Mouse (Mus musculus) liver, embryonic 15.5 days (tissue): ENCODE data around the gene Ccl2. TPM values are rescaled to one million over a fixed set of nuclear protein-coding genes. Genes with fewer than 3 reads are reported as not detected.

Experiments
- ATAC-seq: fragments of 200-750 bp; cut with Nextera tagmentation; 2 replicates; pipeline ENCODE4 v1.8.0; 2017; ENCODE audit warnings: moderate number of reproducible peaks, mild to moderate bottlenecking, moderate library complexity; ENCODE audit not compliant: insufficient read depth
- H3K27ac ChIP-seq: fragments of 300-500 bp; sonication (generic); replicated peaks from 2 replicates; pipeline ENCODE4 v1.5.1; 2015; ENCODE audit warnings: mild to moderate bottlenecking, inconsistent platforms
- H3K27me3 ChIP-seq: fragments of 300-500 bp; sonication (generic); 2 replicates; pipeline ENCODE4 v1.6.1; 2015; ENCODE audit warnings: mild to moderate bottlenecking, inconsistent platforms
- H3K36me3 ChIP-seq: fragments of 300-500 bp; sonication (generic); replicated peaks from 2 replicates; pipeline ENCODE4 v1.6.1; 2015; ENCODE audit warnings: moderate library complexity, mild to moderate bottlenecking, inconsistent platforms
- H3K4me1 ChIP-seq: fragments of 300-500 bp; sonication (generic); replicated peaks from 2 replicates; pipeline ENCODE4 v1.6.1; 2015; ENCODE audit warnings: inconsistent platforms
- H3K4me2 ChIP-seq: fragments of 300-500 bp; sonication (generic); 2 replicates; pipeline ENCODE4 v1.6.1; 2015; ENCODE audit warnings: moderate library complexity, mild to moderate bottlenecking, inconsistent platforms
- H3K4me3 ChIP-seq: fragments of 300-500 bp; sonication (generic); replicated peaks from 2 replicates; pipeline ENCODE4 v1.5.1; 2015; ENCODE audit warnings: mild to moderate bottlenecking, inconsistent platforms
- H3K9ac ChIP-seq: fragments of 300-500 bp; sonication (generic); 2 replicates; pipeline ENCODE4 v1.6.1; 2015; ENCODE audit warnings: moderate library complexity, mild to moderate bottlenecking, inconsistent platforms
- H3K9me3 ChIP-seq: fragments of 300-500 bp; sonication (generic); replicated peaks from 2 replicates; pipeline ENCODE4 v1.6.1; 2016; ENCODE audit warnings: inconsistent platforms
- WGBS: fragments of 180-500 bp; shearing (Covaris S2); methylation state at CpG from one replicate; pipeline ENCODE4 v1.1.7; 2015; ENCODE audit warnings: mixed read lengths; ENCODE audit not compliant: insufficient replicate concordance; 5-methylcytosine and 5-hydroxymethylcytosine counted together
- polyA plus RNA-seq: library from polyadenylated mRNA; unstranded; fragments of >200 nt; fragmentation: Nextera tagmentation; extraction: Ambion mirVana; gene quantifications from 2 replicates; pipeline ENCODE4 v1.2.1, GENCODE M21; 2015

Ccl2 gene
- polyA plus RNA-seq: 0.83 and 1.5 TPM in 2 replicates

DNA sequence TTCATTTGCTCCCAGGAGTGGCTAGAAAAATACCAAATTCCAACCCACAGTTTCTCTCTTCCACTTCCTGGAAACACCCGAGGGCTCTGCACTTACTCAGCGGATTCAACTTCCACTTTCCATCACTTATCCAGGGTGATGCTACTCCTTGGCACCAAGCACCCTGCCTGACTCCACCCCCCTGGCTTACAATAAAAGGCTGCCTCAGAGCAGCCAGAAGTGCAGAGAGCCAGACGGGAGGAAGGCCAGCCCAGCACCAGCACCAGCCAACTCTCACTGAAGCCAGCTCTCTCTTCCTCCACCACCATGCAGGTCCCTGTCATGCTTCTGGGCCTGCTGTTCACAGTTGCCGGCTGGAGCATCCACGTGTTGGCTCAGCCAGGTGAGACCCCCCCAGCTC, at the start of gene Ccl2:
Gene Ccl2, plus strand, starts transcription at position 216 of the 400 bp plus-strand sequence.
- Histone ChIP-seq H3K27me3 (no peaks in the 10 kb centered on the region), H3K27ac (no peak within 1 kb of the TSS), H3K4me3 (no peak within 1 kb of the TSS), H3K9me3 (no peaks in the 10 kb centered on the region), H3K9ac (no peak within 1 kb of the TSS), H3K4me1 (no peaks in the 10 kb centered on the region), H3K4me2 (no peak within 1 kb of the TSS), H3K36me3 (no peaks in the 10 kb centered on the region)
- no peak for ATAC-seq
- 19% methylated on average over 5 of the region's 5 CpGs for WGBS

DNA sequence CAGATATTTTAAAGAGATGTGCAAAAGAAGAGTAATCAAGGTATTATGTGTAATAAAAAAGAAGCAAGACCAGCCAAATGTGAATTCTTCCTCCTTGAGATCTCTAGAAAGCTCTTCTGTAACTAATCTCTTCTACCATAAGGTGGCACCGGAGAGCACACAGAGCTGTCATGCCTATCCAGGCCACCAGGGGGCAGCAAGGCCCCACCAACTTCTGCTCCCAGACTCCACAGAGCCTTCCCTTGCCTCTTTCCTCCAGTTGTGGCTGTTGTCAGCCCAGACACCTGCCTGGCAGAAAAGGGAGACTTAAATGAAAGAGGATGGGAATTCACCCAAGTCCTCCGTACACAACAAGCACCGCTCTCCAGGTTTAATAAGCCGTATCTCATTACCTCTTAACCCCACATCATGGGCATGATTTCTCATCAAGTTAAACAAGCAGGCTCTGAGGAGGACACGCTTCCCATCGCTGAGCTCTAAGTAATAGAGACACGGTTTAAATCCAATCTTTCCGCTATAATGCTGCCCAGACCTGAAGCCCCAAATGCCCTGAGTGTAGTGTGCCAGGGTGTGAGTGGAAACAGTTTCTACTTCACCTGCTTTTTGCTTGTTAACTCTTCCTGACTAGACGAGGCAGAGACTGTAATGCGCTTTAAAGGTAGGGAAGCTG, 39.1 kb upstream of the Ccl2 start:
- H3K27me3 ChIP-seq: no peaks in the 10 kb centered on the region
- H3K36me3 ChIP-seq: no peaks in the 10 kb centered on the region
- no peak overlapping the region for H3K9ac ChIP-seq
- ATAC-seq: no peak
- no peak overlapping the region for H3K27ac ChIP-seq
- no peak overlapping the region for H3K4me2 ChIP-seq
- H3K4me1 ChIP-seq: no peaks in the 10 kb centered on the region
- no peak overlapping the region for H3K4me3 ChIP-seq
- 53% methylated on average over 10 of the region's 10 CpGs for WGBS
- no peaks in the 10 kb centered on the region for H3K9me3 ChIP-seq

DNA sequence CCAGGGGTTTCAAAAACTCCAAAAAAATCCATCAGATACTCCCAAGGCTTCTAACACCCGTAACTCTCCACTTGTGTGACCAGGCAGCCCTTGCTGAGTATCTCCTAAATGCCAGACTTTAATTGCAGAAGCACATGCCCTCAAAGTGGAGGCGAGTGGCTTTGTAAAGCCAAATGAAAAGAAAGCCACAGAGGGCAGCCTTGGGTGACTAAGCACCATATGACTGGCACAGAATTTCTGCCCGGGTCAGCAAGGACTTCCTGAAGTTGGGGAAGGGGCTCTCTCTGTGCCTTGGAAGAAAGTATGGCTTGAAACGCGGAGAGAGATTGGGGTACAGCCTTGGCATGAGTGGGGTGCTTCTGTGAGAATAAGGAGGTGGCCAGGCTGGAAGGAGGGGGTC, 38.3 kb upstream of the Ccl2 start:
- ATAC-seq: no peak
- H3K4me3 ChIP-seq: no peak overlapping the region
- 53% methylated on average over 5 of the region's 5 CpGs for WGBS
- H3K4me2 ChIP-seq: no peak overlapping the region
- no peaks in the 10 kb centered on the region for H3K4me1 ChIP-seq
- no peaks in the 10 kb centered on the region for H3K36me3 ChIP-seq
- no peaks in the 10 kb centered on the region for H3K27me3 ChIP-seq
- H3K9me3 ChIP-seq: no peaks in the 10 kb centered on the region
- H3K9ac ChIP-seq: no peak overlapping the region
- no peak overlapping the region for H3K27ac ChIP-seq

DNA sequence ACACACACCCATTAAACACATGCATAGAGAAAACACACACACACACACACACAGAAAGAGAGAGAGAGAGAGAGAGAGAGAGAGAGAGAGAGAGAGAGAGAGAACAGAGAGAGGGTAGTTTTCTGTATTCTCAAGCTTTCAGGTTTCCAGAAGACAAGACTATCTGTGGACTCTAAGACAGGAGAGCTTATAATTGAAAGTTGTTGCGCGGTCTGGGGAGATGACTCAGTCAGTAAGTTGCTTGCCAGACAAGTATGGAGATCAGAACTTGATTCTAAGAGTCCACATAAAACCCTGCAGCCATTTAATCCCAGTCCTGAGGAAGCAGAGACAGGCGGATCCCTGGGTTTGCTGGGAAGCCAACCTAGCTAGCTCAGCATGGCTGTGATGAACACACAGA, 36.7 kb upstream of the Ccl2 start:
- Histone ChIP-seq H3K4me1 (no peaks in the 10 kb centered on the region), H3K9ac (no peak overlapping the region), H3K4me3 (no peak overlapping the region), H3K4me2 (no peak overlapping the region), H3K9me3 (no peaks in the 10 kb centered on the region), H3K36me3 (no peaks in the 10 kb centered on the region), H3K27me3 (no peaks in the 10 kb centered on the region), H3K27ac (no peak overlapping the region)
- 60% methylated on average over 3 of the region's 3 CpGs for WGBS
- no peak for ATAC-seq

DNA sequence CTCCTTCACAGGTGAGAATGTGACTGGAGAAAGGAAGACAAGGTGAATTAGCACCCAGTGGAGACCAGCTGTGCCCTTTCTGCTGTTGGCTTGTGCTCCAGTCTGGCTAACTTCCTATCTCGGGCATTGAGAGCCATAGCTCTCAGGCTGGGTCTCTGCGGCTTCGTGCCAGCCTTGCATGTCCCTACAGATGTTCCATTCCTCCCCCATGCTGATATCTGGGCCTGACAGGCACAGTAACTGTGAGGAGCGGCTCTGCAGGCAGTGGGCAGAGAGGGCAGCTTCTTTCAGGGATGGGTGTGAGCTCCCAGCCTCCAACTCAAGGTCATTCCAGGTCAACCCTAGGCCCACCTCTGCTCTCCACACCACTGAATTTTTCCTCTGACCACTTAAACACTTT, 35.9 kb upstream of the Ccl2 start:
- no peak for ATAC-seq
- 55% methylated on average over 4 of the region's 4 CpGs for WGBS
- H3K4me3 ChIP-seq: no peak overlapping the region
- no peaks in the 10 kb centered on the region for H3K27me3 ChIP-seq
- no peak overlapping the region for H3K27ac ChIP-seq
- H3K36me3 ChIP-seq: no peaks in the 10 kb centered on the region
- no peak overlapping the region for H3K9ac ChIP-seq
- no peaks in the 10 kb centered on the region for H3K4me1 ChIP-seq
- no peaks in the 10 kb centered on the region for H3K9me3 ChIP-seq
- no peak overlapping the region for H3K4me2 ChIP-seq

DNA sequence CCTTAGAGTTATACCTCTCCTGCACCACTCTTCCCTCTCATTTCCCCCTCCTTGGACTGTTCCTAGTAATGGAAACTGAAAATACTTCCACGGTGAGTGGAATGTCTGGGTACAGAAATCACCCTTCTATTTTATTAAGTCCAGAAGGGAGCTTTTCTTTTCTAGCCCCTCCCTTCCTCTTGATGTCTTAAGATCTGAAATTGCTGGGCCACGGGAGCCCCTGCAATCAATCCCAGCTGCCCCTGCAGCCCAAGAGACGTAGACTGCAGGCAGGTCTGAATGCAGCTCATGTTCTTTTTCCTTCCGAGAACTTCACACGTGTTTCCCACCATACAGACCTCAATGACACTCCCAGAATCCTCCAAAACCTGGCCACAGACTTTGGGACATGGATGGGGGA, 34.8 kb upstream of the Ccl2 start:
- no peaks in the 10 kb centered on the region for H3K36me3 ChIP-seq
- ATAC-seq: no peak
- no peak overlapping the region for H3K27ac ChIP-seq
- no peak overlapping the region for H3K9ac ChIP-seq
- no peak overlapping the region for H3K4me3 ChIP-seq
- WGBS: 42% methylated on average over 5 of the region's 5 CpGs
- H3K9me3 ChIP-seq: no peaks in the 10 kb centered on the region
- H3K4me1 ChIP-seq: no peaks in the 10 kb centered on the region
- H3K27me3 ChIP-seq: no peaks in the 10 kb centered on the region
- H3K4me2 ChIP-seq: no peak overlapping the region

DNA sequence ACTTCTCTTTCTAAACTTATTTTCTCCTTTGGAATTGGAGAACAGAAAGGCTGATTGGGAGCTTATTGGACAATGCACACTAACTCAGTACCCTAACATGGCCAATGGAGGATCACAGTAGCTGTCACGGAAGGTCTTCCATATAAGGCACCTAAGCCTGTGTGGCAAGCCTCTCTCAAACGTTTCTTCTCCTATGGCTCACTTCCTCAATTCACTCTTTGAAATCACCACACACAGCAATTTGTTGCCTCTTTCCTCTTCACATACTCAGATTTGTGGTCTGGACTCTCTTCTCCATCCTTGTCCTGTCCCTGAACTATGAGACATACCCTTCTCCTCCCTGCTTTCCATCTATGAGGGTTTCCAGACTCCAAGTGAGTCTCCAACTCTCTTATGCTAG, 30.6 kb upstream of the Ccl2 start:
- no peaks in the 10 kb centered on the region for H3K9me3 ChIP-seq
- H3K4me3 ChIP-seq: no peak overlapping the region
- no peak overlapping the region for H3K4me2 ChIP-seq
- ATAC-seq: no peak
- H3K9ac ChIP-seq: no peak overlapping the region
- 0 out of 2 replicates have a peak, but pooled peaks cover 3% of the 10 kb centered on the region for H3K4me1 ChIP-seq
- no peaks in the 10 kb centered on the region for H3K27me3 ChIP-seq
- H3K36me3 ChIP-seq: no peaks in the 10 kb centered on the region
- 17% methylated on average over 2 of the region's 2 CpGs for WGBS
- H3K27ac ChIP-seq: no peak overlapping the region

DNA sequence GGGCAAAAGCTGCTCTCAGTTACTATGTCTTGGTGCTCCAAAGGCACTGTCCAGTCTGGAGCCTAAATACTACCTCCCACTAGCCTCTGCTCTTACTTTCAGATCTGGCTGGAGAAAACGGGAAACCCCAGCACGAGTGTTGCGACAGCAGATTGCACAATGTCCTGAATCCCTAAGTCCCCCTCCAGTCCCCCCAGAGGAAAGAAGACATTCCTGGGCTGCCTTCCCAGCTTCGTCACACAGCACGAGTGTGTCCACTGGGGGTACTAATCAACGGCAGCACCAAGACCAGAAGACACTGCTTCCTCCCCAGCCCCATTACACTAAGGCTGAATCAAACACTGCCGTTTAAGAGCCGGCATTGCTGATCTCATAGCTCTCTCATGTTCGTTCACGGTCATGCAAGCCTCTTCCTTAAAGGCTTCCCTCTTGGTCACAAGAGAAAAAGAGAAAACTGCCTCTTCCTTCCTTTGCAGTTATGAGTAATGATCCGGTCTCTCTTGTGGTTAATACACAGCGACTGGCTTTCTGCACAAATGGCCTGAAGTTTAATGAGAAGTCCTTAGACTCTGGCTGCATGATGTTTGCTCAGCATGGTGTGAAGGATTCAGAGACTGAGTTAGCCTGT, 28.5 kb upstream of the Ccl2 start:
- H3K9me3 ChIP-seq: no peaks in the 10 kb centered on the region
- H3K27me3 ChIP-seq: no peaks in the 10 kb centered on the region
- H3K4me1 ChIP-seq: 0 out of 2 replicates have a peak, but pooled peaks cover 3% of the 10 kb centered on the region
- H3K4me2 ChIP-seq: peak overlapping the region; percentile 25; the same call in 1 of the 2 replicates
- H3K9ac ChIP-seq: no peak overlapping the region
- H3K27ac ChIP-seq: peak overlapping the region; percentile 4; the same call in 1 of the 2 replicates
- no peak for ATAC-seq
- 6% methylated on average over 12 of the region's 12 CpGs for WGBS
- H3K36me3 ChIP-seq: no peaks in the 10 kb centered on the region
- no peak overlapping the region for H3K4me3 ChIP-seq

DNA sequence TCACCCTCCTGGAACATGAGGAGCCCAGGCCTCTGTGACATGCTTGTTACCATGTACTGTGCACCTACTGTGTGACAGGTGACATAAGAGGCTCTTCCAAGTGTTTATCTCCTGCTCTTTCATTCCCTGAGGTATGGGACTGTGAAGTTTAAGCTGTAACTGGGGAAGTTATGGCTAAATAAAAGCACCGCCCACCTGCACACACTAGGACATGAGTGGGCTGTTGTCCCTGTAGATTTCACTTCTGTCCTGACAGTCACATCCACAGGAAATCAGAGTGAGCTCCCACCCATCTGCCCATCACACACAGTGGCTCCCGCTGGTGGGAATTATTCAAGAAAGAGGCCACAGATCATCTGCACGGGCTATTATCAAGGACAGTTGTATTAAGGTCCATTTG, 25.3 kb upstream of the Ccl2 start:
- Histone ChIP-seq H3K36me3 (no peaks in the 10 kb centered on the region), H3K27me3 (no peaks in the 10 kb centered on the region), H3K9me3 (no peaks in the 10 kb centered on the region), H3K4me2 (no peak overlapping the region), H3K4me3 (no peak overlapping the region), H3K4me1 (0 out of 2 replicates have a peak, but pooled peaks cover 3% of the 10 kb centered on the region), H3K9ac (no peak overlapping the region), H3K27ac (no peak overlapping the region)
- 65% methylated on average over 3 of the region's 3 CpGs for WGBS
- no peak for ATAC-seq

DNA sequence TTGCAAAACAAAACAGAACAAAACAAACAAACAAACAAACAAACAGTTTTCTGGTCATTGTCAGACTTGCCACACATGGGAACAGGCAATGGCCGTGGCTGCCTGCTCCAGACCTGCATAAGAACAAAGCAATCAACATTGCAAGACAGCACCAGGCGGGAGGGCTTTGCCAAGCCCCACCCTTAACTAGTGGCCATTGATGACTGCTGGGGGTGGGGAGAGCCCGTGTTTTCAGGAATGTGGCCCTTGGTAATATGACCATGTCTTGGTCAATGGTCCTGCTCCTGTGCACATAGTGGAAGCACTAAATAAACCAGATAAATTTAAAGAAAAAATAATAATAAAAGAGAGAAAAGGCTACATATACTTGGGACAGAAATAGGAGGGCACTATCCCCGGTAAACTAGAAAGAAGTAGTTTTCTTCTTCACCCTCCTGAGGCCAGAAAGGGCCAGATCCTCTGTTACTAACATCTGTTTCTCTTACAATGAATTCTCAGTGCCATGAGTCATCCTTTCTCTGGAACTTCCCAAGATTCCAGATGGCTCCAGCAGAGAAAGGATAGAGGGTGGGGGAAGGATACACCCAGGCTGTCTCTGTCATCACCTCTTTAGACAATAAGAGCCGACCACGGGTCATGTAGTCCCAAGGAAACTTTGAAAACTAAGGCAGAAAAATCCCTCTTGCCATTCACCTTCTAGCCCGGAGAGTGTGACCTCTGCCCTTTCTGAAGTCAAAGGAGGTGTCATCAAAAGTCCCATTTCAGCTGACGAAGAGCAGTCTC, 23.8 kb upstream of the Ccl2 start:
- 0 out of 2 replicates have a peak, but pooled peaks cover 3% of the 10 kb centered on the region for H3K4me1 ChIP-seq
- H3K9ac ChIP-seq: no peak overlapping the region
- no peak overlapping the region for H3K27ac ChIP-seq
- no peaks in the 10 kb centered on the region for H3K9me3 ChIP-seq
- H3K4me2 ChIP-seq: no peak overlapping the region
- no peak for ATAC-seq
- H3K4me3 ChIP-seq: no peak overlapping the region
- no peaks in the 10 kb centered on the region for H3K27me3 ChIP-seq
- 48% methylated on average over 8 of the region's 8 CpGs for WGBS
- H3K36me3 ChIP-seq: no peaks in the 10 kb centered on the region

DNA sequence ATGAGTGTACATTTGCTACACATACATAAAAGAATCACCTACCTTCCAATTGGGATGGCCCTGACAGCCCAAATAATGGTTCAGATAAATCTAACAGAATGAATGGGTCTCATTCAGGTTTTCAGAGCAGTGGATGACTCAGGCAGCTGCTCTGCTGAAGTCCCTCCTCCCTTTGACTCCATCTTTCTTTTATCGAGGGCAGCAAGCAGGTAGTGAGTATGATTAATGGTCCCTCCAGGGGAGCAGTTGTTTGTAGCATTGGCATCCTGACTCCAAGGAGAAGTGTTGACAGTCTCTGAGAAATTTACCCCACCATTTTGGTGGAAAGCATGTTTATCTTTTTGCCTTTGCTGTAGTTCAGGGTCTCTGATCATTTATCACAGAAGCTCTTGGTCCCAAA, 21.6 kb upstream of the Ccl2 start:
- Histone ChIP-seq H3K9ac (no peak overlapping the region), H3K27me3 (no peaks in the 10 kb centered on the region), H3K4me2 (no peak overlapping the region), H3K4me1 (no peaks in the 10 kb centered on the region), H3K27ac (no peak overlapping the region), H3K36me3 (no peaks in the 10 kb centered on the region), H3K4me3 (no peak overlapping the region), H3K9me3 (no peaks in the 10 kb centered on the region)
- no peak for ATAC-seq
- WGBS: 60% methylated on average over 1 of the region's 1 CpGs
